Mouse (Mus musculus) mature B cell (primary cell): ENCODE data around the gene Rnf222.

Source experiments
- in situ Hi-C: fragments of 300-500 bp; cut with MboI; formaldehyde crosslinking; loops from 2 replicates; pipeline ENCODE4 v1.14.3; 2019

Rnf222 gene

DNA sequence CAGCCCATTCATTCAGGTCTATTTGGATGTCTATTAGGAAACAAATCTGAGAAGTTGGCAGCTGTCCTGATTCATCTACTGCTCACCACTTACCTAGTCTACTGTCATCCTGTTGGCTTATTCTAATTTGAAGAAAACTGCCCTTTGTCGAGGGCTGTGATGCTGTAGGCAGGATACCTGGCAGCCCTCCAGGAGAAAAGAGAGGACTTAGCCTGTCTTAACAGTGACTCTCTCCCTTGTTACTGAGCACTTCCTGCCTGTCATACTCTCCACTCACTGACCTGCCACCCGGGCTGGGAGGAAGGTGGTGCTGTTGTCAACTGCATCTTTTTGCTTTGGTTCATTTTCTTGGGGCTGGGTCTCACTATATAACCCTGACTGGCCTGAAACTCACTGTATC is 2.3 kb downstream of the Rnf222 start:
- in situ Hi-C loops: no loop called here

- in situ Hi-C loops: no loop called here
Measured at GRCm38 (mm10) chr11:68891823-68892222, 3.5 kb downstream of the Rnf222 start.

- in situ Hi-C loops: no loop called here
Measured at GRCm38 (mm10) chr11:68892233-68892832, 4.0 kb downstream of the Rnf222 start.

DNA sequence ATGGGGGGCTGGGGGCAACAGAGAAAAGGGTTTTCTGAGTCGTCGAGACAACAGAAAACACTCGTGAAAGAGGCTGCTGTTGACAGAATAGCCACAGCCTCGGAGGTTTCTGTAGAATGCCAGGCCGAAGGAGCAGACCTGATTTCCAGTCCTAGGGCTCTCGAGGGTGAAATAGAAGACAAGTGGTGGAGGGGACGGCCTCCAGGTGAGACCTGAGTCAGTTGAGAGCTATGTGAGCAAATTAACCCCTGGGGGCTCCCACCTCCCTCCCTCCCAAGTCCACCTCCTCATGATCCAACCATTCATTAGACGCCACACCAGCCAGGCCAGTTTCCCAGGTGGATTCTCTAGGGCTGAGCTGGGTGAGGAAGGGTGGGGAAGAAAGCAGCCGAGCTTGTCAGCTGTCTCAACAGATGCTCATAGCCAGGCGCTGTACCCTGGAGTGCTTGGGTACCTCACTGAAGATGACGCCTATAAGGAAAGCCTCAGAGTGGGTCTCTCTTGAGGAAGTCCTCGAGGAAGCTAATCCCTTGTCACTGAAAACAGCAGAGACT is 5.6 kb downstream of the Rnf222 start:
- in situ Hi-C loops: no loop called here

DNA sequence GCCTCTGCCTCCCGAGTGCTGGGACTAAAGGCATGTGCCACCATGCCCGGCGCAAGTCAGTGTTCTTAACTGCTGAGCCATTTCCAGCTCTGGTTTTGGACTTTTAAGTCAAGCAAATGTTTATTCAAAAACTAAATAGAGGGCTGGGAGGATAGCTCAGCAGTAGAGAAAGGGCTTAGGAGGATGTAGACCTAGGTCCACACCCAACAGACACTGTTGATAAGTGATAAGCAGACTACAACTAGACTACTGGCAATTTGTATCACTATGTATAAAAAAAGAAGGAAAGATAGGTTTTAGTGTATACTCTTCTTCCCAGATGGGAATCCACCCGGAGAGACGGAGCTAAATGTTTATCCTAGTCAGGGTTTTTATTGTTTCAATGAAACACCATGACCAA is 7.9 kb downstream of the Rnf222 start:
- in situ Hi-C loops: no loop called here

GRCm38 (mm10) chr11:68897120-68897519 is 8.8 kb downstream of the Rnf222 start:
- in situ Hi-C loops: no loop called here

- in situ Hi-C loops: no loop called here
Measured at GRCm38 (mm10) chr11:68897838-68898237, 9.5 kb downstream of the Rnf222 start.

DNA sequence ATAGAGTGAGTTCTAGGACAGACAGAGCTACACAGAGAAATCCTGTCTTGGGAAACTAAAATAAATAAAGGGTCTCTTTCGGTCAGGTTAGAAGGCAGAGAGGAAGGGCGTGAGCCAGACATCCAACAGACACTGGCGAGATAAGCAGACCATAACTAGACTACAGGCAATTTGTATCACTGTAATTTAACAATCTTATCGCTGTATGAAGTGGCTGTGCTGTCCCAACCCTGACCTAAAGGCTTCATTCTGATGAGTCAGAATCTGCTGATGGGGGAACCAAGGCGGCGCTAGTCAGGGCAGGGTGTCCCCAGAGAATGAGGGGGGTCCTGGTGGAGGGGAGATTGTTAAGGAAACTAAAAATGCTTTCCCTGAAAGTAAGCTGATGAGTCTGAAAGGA is 10.4 kb downstream of the Rnf222 start:
- in situ Hi-C loops: no loop called here

DNA sequence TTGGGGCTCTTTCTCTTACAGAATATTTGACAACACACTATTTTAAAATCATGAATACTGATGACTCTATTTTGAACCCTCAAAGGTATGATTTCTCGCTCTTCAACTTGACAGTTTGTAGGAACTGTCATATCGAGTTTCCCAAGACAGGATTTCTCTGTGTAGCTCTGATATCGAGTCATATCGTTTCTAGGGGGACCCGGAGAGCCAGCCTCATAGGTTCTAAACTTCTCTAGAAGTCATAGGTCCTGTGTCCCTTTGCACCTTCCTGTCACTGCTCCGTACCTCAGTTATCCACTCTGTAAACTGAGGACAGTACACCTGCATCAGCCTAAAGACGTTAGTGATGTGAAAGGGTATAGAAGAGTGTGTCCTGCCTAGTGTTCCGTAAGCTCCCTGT is 11.5 kb downstream of the Rnf222 start:
- in situ Hi-C loops: loop anchor here (10.0 kb wide), 1 partner anchor 225 kb away; the partner anchor contains the start of genes 9130213A22Rik, Aloxe3 and Hes7

DNA sequence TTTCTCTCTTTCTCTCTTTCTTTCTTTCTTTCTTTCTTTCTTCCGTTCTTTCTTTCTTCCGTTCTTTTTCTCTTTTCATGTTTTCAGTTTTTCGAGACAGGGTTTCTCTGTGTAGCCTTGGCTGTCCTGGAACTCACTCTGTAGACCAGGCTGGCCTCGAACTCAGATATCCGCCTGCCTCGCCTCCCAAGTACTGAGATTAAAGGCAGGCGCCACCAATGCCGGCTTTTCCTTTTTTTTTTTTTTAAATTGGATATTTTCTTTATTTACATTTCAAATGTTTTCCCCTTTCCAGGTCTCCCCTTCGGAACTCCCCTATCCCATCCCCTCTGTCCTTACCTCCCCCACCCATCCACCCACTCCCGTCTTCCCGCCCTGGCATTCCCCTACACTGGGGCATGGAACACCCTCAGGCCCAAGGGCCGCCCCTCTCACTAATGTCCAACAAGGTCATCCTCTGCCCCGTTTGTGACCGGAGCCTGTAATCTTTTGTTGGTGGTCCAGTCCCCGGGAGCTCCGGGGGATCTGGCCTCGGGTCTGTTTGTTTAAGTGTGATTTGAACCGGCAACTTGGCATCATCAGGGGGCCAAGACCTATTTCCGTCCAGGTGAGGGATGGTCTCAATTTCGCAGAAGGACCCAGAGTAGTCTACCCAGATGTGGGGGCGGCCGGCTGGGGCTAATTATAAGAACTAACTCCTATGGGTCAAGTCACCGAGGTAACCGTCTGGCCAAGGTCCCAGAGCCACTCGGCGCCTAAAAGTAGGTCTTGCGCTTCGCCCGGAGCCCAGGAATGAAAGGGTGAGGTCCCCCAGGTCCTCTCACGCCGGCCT is 12.4 kb downstream of the Rnf222 start:
- in situ Hi-C loops: loop anchor here (10.0 kb wide), 1 partner anchor 224 kb away; the partner anchor contains the start of genes 9130213A22Rik, Aloxe3 and Hes7

GRCm38 (mm10) chr11:68901351-68902046 is 13.1 kb downstream of the Rnf222 start, which contains the start of gene Rpl26:
TSS of gene Rpl26 (plus strand) at chr11:68901583.
- in situ Hi-C loops: loop anchor here (10.0 kb wide), 1 partner anchor 223 kb away; the partner anchor contains the start of genes 9130213A22Rik, Aloxe3 and Hes7

DNA sequence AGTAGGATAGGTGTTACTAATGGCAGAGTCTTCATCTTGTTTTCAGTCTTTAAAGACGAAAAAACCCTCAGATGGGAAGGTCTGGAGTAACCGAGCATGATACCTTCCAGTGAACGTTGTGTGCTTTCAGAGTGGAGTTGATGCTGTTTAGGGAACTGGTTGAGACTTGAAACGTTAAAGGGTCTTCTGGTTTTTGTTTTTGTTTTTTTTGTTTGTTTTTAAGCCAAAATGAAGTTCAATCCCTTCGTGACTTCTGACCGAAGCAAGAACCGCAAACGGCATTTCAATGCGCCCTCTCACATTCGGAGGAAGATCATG is 13.7 kb downstream of the Rnf222 start:
- in situ Hi-C loops: loop anchor here (10.0 kb wide), 1 partner anchor 223 kb away; the partner anchor contains the start of genes 9130213A22Rik, Aloxe3 and Hes7

GRCm38 (mm10) chr11:68902367-68902766 is 14.0 kb downstream of the Rnf222 start:
- in situ Hi-C loops: loop anchor here (10.0 kb wide), 1 partner anchor 222 kb away; the partner anchor contains the start of genes 9130213A22Rik, Aloxe3 and Hes7

GRCm38 (mm10) chr11:68902823-68903222 is 14.5 kb downstream of the Rnf222 start:
- in situ Hi-C loops: loop anchor here (10.0 kb wide), 1 partner anchor 222 kb away; the partner anchor contains the start of genes 9130213A22Rik, Aloxe3 and Hes7

- in situ Hi-C loops: loop anchor here (10.0 kb wide), 1 partner anchor 221 kb away; the partner anchor contains the start of genes 9130213A22Rik, Aloxe3 and Hes7
Measured at GRCm38 (mm10) chr11:68903775-68904174, 15.4 kb downstream of the Rnf222 start.

- in situ Hi-C loops: loop anchor here (5.0 to 10.0 kb wide), 2 partner anchors 83 to 220 kb away; partner anchors contain the start of genes 9130213A22Rik, Aloxe3 and Hes7
Measured at GRCm38 (mm10) chr11:68904375-68905137, 16.2 kb downstream of the Rnf222 start.

DNA sequence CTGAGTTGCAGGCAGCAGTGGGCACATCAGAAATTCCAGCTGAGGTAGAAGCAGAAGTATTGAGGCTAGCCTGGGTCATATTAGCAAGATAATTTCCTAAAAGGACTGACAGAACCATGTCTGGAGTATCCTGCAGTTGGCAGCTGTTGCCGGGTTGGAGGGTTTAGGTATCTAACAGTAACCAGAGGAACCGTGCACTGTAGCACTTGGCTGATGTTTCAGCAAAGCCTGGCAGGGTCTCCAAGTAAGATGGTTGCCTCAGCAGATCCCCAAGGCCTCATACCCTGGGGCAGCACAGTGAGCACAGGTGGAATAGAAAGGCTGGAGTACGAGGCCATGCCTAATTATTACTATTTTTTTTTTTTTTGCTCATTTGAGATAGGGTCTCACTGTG is 16.8 kb downstream of the Rnf222 start:
- in situ Hi-C loops: loop anchor here (5.0 to 10.0 kb wide), 2 partner anchors 82 to 220 kb away; partner anchors contain the start of genes 9130213A22Rik, Aloxe3 and Hes7

GRCm38 (mm10) chr11:68905665-68906460 is 17.5 kb downstream of the Rnf222 start:
- in situ Hi-C loops: loop anchor here (5.0 to 10.0 kb wide), 2 partner anchors 81 to 219 kb away; partner anchors contain the start of genes 9130213A22Rik, Aloxe3 and Hes7

DNA sequence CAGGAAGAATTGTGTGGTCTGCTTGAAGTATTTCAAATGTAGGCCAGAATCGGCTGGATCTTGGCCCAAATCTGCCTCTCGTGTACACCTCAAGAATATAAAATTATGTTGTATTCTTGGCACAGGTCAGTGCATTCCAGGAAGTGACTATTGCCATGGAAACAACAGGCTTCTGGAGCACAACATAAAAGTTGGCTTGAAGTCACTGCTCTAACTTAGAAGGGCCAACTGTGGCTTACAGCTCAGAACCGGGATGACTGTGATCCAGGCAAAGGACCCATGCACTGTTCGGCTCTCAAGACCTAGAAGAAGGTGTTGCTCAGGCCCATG is 18.1 kb downstream of the Rnf222 start:
- in situ Hi-C loops: loop anchor here (5.0 to 10.0 kb wide), 2 partner anchors 81 to 218 kb away; partner anchors contain the start of genes 9130213A22Rik, Aloxe3 and Hes7

DNA sequence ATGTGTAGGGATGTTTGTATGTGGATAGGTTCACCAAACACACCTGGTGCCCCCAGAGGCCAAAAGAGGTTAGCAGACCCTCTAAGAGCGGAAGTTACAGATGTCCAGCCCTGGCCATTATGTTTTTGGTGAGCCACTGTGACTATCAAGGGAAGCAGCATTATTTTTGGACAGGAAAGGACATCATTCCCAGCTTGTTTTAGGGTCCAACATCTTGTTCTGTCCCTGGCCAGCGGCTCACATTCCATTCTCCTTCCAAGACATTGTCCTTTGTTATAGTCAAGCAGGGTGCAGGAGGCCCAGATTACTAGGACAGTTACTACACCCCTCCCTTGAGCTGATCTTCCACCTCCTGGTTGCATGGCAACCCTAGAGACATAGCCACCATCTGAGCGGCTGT is 18.9 kb downstream of the Rnf222 start:
- in situ Hi-C loops: loop anchor here (5.0 to 10.0 kb wide), 2 partner anchors 80 to 218 kb away; partner anchors contain the start of genes 9130213A22Rik, Aloxe3 and Hes7
